Mouse (Mus musculus): ENCODE data around the gene Fam89a. TPM values are rescaled to one million over a fixed set of nuclear protein-coding genes. Genes with fewer than 3 reads are reported as not detected.

Gene Fam89a
- polyA plus RNA-seq, 1 experiment from 2014 or later, result 0.79 TPM

GRCm38 (mm10) chr8:124703526-124703925 is 48.1 kb downstream of the Fam89a start:
- Histone ChIP-seq H3K27me3 (no peaks in the 10 kb centered on the region), H3K27ac (no peak overlapping the region), H3K4me1 (no peaks in the 10 kb centered on the region), H3K9me3 (no peaks in the 10 kb centered on the region), H3K4me3 (replicated peaks) (no peak overlapping the region), H3K36me3 (replicated peaks) (peaks cover 57% of the 10 kb centered on the region), H3K4me2 (no peak overlapping the region), H3K9ac (no peak overlapping the region)
- WGBS, result 83% methylated on average over 4 of the region's 4 CpGs
- ATAC-seq (ENCODE audit: low FRiP score), result no peak

- peaks cover 69% of the 10 kb centered on the region for H3K36me3 ChIP-seq (replicated peaks)
- no peaks in the 10 kb centered on the region for H3K4me1 ChIP-seq
- H3K4me3 ChIP-seq (replicated peaks), result no peak overlapping the region
- ATAC-seq (ENCODE audit: low FRiP score), result no peak
- 84% methylated on average over 3 of the region's 3 CpGs for WGBS
- H3K27ac ChIP-seq, result no peak overlapping the region
- H3K9ac ChIP-seq, result no peak overlapping the region
- no peaks in the 10 kb centered on the region for H3K9me3 ChIP-seq
- H3K4me2 ChIP-seq, result no peak overlapping the region
- no peaks in the 10 kb centered on the region for H3K27me3 ChIP-seq
These were observed 49.4 kb downstream of the Fam89a start for GRCm38 (mm10) chr8:124702183-124702582.

- no peaks in the 10 kb centered on the region for H3K4me1 ChIP-seq
- WGBS, result 90% methylated on average over 9 of the region's 9 CpGs
- no peaks in the 10 kb centered on the region for H3K27me3 ChIP-seq
- H3K9ac ChIP-seq, result no peak overlapping the region
- no peaks in the 10 kb centered on the region for H3K9me3 ChIP-seq
- H3K4me3 ChIP-seq (replicated peaks), result no peak overlapping the region
- no peak overlapping the region for H3K27ac ChIP-seq
- no peak overlapping the region for H3K4me2 ChIP-seq
- no peak for ATAC-seq (ENCODE audit: low FRiP score)
- peaks cover 67% of the 10 kb centered on the region for H3K36me3 ChIP-seq (replicated peaks)
These were observed 50.6 kb downstream of the Fam89a start for GRCm38 (mm10) chr8:124701023-124701422.

GRCm38 (mm10) chr8:124700271-124700670 is 51.4 kb downstream of the Fam89a start:
- 89% methylated on average over 5 of the region's 5 CpGs for WGBS
- Histone ChIP-seq H3K27me3 (no peaks in the 10 kb centered on the region), H3K4me1 (no peaks in the 10 kb centered on the region), H3K27ac (no peak overlapping the region), H3K36me3 (replicated peaks) (peaks cover 63% of the 10 kb centered on the region), H3K9ac (no peak overlapping the region), H3K4me3 (replicated peaks) (no peak overlapping the region), H3K4me2 (no peak overlapping the region), H3K9me3 (no peaks in the 10 kb centered on the region)
- ATAC-seq (ENCODE audit: low FRiP score), result no peak

GRCm38 (mm10) chr8:124695424-124696100 is 56.1 kb downstream of the Fam89a start:
- H3K36me3 ChIP-seq (replicated peaks), result peaks cover 66% of the 10 kb centered on the region

GRCm38 (mm10) chr8:124691706-124692105 is 59.9 kb downstream of the Fam89a start:
- H3K27ac ChIP-seq, result no peak overlapping the region
- no peaks in the 10 kb centered on the region for H3K27me3 ChIP-seq
- H3K4me2 ChIP-seq, result no peak overlapping the region
- no peak for ATAC-seq (ENCODE audit: low FRiP score)
- H3K9ac ChIP-seq, result no peak overlapping the region
- peaks cover 52% of the 10 kb centered on the region for H3K36me3 ChIP-seq (replicated peaks)
- 91% methylated on average over 4 of the region's 4 CpGs for WGBS
- H3K4me3 ChIP-seq (replicated peaks), result no peak overlapping the region
- H3K9me3 ChIP-seq, result no peaks in the 10 kb centered on the region
- H3K4me1 ChIP-seq, result no peaks in the 10 kb centered on the region

More at GRCm38 (mm10) chr8:124695424-124696100, 56.1 kb downstream of the Fam89a start:
- H3K27me3 ChIP-seq, result no peaks in the 10 kb centered on the region
- ATAC-seq (ENCODE audit: low FRiP score), result no peak
- 92% methylated on average over 22 of the region's 22 CpGs for WGBS
- no peaks in the 10 kb centered on the region for H3K4me1 ChIP-seq
- no peaks in the 10 kb centered on the region for H3K9me3 ChIP-seq
- H3K4me2 ChIP-seq, result no peak overlapping the region
- H3K9ac ChIP-seq, result no peak overlapping the region
- H3K4me3 ChIP-seq (replicated peaks), result no peak overlapping the region
- H3K27ac ChIP-seq, result no peak overlapping the region

Other genes starting within 250 kb of the Fam89a start
- 43.9 and 44.8 TPM in 2 replicates for gene Cog2, start 231.1 kb downstream of the Fam89a start, polyA plus RNA-seq (2016; fragmentation: Nextera tagmentation; extraction: Ambion mirVana)
- not detected in 2 replicates for gene Agt, start 182.1 kb downstream of the Fam89a start, polyA plus RNA-seq (2016; fragmentation: Nextera tagmentation; extraction: Ambion mirVana)
- gene Capn9, start 175.7 kb downstream of the Fam89a start, polyA plus RNA-seq (2016; fragmentation: Nextera tagmentation; extraction: Ambion mirVana), result 0.08 TPM in 1 of 2 replicates, not detected in the other
- 22.8 and 23.1 TPM in 2 replicates for gene 2310022B05Rik, start 88.5 kb downstream of the Fam89a start, polyA plus RNA-seq (2016; fragmentation: Nextera tagmentation; extraction: Ambion mirVana)
- 56.8 and 57.3 TPM in 2 replicates for gene Ttc13, start 29.8 kb downstream of the Fam89a start, polyA plus RNA-seq (2016; fragmentation: Nextera tagmentation; extraction: Ambion mirVana)
- gene Arv1, start 29.7 kb downstream of the Fam89a start, polyA plus RNA-seq (2016; fragmentation: Nextera tagmentation; extraction: Ambion mirVana), result 35.5 and 35.7 TPM in 2 replicates
- gene Trim67, start 41.3 kb upstream of the Fam89a start, polyA plus RNA-seq (2016; fragmentation: Nextera tagmentation; extraction: Ambion mirVana), result 6.1 and 6.4 TPM in 2 replicates
- gene Gnpat, start 111.2 kb upstream of the Fam89a start, polyA plus RNA-seq (2016; fragmentation: Nextera tagmentation; extraction: Ambion mirVana), result 130 and 131 TPM in 2 replicates
- gene 2810004N23Rik, start 111.3 kb upstream of the Fam89a start, polyA plus RNA-seq (2016; fragmentation: Nextera tagmentation; extraction: Ambion mirVana), result 53.8 and 55.3 TPM in 2 replicates
- 15.0 and 15.3 TPM in 2 replicates for gene Exoc8, start 145.9 kb upstream of the Fam89a start, polyA plus RNA-seq (2016; fragmentation: Nextera tagmentation; extraction: Ambion mirVana)
- gene Sprtn, start 146.1 kb upstream of the Fam89a start, polyA plus RNA-seq (2016; fragmentation: Nextera tagmentation; extraction: Ambion mirVana), result 12.8 and 14.5 TPM in 2 replicates
- gene Egln1, start 197.5 kb upstream of the Fam89a start, polyA plus RNA-seq (2016; fragmentation: Nextera tagmentation; extraction: Ambion mirVana), result 19.5 and 20.0 TPM in 2 replicates

Measured in forebrain, embryonic 12.5 days (tissue).